Mouse (Mus musculus): Measurements from ENCODE around the gene Pptc7.
A peak's percentile ranks its signal among the peaks of the same experiment; 100 is the strongest.

Pptc7 gene

GRCm38 (mm10) chr5:122284183-122285028, at the start of gene Pptc7:
Pptc7 (plus strand) TSS chr5:122284365.
- DNase-seq: peak; percentile 83 to 89

- peak in 1 of 2 experiments; percentile 28 for DNase-seq
Measured at GRCm38 (mm10) chr5:122235196-122235836, 48.8 kb upstream of the Pptc7 start.

DNA sequence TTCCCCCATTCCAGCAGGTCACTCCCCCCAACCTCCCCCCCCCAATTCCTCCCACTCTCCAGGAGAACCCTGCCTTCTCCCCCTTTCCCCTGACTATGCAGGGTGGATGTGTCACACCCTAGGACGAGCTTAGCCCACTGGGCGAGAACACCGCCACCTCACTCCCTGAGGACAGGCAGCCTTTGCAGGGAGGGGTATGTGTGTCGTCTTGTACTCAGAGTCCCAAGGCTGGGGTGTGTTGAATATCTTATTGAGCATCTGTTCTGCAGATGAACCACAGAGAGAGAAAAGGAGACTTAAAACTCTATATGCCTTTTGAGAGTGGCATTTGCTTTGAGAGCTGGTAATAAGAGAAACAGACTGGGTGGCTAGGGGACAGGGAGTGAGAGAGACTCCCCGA, 47.0 kb upstream of the Pptc7 start:
- DNase-seq: no peak

DNA sequence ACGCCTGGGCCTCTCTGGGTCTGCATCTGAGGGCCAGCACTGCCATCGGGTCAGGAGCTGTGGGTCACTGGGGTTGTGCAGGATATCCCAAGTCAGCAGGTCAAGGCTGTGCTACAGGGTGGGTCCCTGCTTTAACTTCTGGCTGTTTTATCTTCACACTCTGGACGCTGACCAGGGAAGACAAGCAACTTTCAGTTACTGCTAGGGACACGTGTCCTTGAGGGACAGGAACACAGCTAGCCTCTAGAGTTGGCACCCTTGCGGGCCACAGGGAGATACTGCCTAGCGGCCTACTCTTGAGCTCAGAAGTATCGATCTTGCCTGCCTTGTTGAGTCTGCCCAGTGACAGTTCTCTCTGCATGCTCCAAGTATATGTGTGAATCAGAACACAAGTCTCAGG, 44.5 kb upstream of the Pptc7 start:
- DNase-seq: no peak

DNA sequence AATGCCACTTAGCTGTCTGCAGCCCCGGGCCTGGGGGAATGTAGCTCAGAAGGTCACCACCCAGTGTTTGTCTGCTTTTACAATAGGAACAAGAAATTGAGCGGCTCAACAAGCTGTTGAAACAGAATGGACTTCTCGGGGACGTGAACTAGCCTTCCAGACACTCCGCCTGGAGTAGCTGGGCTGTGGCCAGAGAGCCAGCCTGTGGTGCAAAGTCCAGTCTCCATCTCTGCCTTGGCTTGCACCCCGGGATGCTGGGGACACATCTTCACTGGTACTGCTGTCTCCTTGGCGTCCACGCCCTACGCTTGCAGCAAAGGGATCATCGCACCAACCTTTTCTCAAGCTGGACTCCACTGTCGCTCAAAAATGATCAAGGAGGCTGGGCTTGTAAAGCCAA, 43.6 kb upstream of the Pptc7 start:
- no peak for DNase-seq

DNA sequence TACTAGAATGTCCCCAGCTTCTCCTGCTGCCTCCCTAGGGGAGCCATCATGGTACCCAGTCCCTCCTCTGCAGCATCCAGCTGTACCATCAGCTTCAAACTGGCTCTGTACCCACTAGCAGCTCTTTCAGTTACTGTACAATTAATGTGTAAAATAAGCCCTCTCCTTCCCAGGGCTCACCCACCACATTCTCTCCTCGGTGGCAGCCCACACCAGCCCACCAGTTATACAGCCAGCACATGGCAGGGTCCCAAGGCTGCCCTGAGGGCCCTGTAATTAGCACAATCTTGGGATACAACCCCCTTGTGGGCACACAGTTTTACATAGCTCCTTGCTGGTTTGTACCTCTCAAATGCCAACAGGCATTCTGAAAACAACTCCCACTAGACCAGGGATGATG, 43.2 kb upstream of the Pptc7 start:
- DNase-seq: no peak

GRCm38 (mm10) chr5:122242521-122243123, 41.5 kb upstream of the Pptc7 start:
- no peak for DNase-seq

DNA sequence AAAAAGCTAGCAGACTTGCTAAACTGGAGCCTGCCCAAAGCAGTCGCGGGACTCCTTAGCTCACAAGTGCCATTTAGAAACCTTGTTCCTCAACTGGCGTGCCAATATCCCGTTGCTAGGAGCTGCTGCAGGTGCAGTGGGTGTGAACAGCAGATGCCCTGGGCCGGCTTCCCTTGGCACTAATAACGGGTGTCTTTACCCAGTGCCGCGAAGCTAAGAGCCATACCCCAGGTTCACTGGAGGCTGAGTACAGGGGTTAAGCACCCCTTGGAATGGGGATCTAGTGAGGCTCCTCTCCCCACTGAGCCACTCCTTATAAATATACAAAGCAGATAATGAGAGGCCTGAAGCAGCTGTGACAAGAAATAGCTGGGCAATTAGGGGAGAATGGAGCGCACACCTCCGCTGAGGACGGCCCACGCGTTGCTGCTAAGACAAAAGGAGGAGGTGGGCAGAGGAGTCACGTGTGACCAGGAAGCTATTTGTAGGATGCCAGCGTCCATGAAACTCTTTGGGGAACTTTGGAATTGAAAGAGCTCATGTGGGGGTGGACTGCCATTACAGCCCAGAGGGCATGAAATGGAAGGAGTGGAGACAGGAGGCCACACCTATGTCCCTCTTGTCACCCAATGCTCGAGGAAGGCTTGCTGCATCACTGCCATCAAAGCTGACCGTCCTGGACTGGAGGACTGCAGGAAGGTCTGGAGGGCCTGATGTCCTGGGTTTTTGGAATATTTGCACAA, 40.2 kb upstream of the Pptc7 start:
- DNase-seq: no peak

DNA sequence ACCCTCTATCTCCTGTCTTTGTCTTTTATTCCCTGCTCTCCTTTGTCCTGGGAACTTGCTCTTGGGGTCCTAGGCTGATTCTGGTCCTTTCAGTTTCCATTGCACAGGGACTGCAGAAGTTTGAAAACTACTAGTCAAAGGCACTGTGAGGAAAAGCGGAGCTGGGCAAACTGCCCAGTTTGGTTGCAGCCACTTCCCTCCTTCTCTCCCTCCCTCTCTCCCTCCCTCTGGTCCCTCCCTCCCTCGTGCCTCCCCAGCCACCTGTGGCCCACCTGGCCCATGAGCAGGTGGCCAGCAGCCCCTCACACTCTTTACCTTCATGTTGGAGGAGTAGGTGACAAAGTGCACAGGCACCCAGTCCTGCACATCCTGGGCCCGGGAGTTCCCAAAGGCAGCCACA, 39.0 kb upstream of the Pptc7 start:
- DNase-seq: no peak

- no peak for DNase-seq
Measured at GRCm38 (mm10) chr5:122246547-122247167, 37.5 kb upstream of the Pptc7 start.

GRCm38 (mm10) chr5:122247529-122247928, 36.6 kb upstream of the Pptc7 start:
- DNase-seq: no peak

DNA sequence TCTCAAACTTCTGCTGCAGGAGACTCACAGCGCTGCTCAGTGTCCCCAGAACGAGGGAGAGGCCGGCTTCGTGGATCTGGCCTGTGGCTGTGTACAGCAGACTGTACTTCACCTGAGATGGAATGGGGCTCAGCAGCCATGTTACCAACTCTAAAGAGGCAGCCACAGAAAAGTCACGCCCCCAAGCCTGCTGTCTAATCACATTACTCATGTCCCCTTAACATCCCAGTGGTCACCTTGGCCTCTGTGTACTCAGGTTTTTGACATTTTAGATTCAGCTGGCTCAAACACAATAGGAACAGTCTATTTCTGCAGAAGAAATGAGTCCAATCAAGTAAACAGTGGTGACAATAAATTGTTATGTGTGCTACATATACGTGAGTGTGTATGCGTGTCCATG, 36.2 kb upstream of the Pptc7 start:
- no peak for DNase-seq

- no peak for DNase-seq
Measured at GRCm38 (mm10) chr5:122249281-122249680, 34.9 kb upstream of the Pptc7 start.

DNA sequence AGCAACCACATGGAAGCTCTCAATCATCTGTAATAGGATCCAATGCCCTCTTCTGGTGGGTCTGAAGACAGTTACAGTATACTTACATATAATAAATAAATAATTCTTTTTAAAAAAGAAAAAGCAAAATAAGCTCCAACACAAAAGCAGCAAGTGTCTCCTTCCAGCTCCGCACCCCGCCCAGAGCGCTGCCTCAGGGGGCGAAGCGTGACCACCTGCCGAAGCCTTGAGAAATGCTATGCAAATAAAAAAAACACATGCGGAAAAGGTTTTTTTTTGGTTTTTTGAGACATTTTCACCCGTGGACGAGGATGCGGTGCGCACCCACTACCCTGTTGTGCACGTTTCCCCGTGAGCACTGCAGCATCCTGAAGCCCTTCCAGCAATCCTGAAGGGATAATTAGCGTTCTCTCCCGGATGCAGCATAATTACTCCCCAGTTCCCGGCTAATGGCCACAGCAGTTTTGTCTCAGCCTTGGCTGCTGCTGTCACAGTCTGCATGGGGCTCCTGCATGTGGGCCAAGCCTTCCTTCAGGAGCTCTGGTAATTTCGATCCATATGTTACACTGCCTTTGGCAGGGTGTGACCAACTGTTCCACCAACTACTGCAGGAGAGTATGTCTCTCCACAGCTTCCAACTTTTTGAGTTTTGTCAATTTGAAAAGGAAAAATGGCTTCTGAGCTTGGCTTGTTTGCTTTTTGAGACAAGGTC, 32.1 kb upstream of the Pptc7 start:
- DNase-seq: no peak

- DNase-seq: no peak
Measured at GRCm38 (mm10) chr5:122258027-122258741, 26.0 kb upstream of the Pptc7 start.

DNA sequence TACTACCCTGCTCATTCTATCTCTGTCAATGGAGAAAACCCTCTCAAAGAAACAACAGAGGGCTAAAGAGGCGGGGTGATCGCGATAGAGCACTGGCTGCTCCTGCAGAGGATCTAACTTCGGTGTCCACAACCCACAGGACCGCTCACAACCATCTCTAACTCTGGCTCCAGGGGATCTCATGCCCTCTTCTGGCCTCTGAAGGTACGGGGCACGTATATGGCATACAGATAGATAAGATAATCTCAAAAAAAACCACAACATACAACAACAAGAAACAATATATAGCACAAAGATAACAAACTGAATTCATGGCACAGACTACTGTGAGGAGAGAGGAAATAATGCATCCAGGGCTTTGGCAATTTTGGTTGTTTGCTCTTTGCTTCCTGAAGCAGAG, 22.1 kb upstream of the Pptc7 start:
- peak in 1 of 2 experiments; percentile 42 for DNase-seq

DNA sequence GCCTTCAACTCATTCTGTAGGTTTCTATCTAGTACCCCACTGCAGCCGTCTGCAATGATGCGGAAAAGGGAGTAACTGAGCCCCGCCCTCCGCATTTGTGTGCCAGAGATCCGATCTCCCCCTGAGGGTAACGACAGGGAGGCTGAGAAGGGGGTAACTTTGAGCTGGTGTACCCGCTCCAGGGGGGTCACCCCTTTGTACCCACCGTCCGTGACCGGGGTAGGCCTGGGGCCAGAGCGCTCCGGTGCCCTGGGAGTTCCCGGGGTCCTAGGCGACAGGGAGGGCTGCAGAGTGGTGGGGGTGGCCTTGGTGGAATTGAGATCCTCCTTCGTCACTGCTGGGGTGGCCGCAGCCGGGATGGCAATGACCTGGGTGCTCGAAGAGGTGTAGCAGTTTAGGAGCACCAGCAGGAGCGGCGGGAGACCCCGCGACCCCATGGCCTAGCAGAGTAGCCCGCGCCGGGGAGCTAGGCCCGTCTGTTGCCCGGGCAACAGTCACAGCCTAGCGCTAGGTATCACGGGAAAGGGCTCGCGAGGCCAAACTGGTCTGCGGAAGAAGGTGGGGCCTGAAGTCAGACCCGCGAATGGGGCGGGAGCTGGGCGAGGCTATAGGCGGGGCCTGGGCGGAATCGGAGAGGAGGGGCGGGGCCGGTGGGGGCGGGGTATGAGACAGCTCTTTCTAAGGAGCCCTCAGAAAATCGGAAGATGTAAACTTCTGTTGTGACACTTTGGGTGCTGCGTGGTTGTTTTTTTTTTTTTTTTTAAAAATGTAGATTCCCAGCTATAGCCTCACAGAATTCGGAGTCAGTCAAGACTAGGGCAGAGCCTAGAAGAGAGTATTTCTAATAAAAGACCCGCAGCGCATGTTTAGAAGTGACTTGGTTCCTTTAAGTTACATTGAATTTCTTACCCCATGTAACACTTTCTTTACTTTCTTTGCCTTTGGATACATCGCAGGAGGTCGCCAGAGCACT, 19.9 kb upstream of the Pptc7 start, which contains the start of gene Tctn1:
Gene Tctn1 (minus strand): TSS at position 528 of the 973 bp plus-strand sequence.
- DNase-seq: peak; percentile 83 to 85

GRCm38 (mm10) chr5:122265187-122265586, 19.0 kb upstream of the Pptc7 start:
- no peak for DNase-seq

GRCm38 (mm10) chr5:122265942-122266341, 18.2 kb upstream of the Pptc7 start:
- DNase-seq: no peak

DNA sequence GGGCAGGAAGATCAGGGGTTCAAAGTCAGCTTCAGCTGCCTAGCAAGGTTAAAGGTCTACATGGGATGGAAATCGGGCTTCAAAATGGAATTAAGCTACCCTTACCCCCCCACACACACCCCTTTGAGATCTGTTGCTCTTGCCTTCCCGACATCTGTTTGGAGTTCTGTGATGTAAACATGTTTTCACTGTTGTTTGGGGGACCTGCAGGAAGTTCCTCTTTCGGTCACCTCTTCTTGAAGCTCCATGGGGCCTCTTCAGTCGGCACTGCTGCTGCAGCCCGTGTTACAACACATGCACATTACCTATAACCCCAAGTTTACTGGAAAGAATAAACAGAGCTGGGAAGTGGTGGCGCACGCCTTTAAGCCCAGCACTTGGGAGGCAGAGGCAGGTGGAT, 17.0 kb upstream of the Pptc7 start:
- DNase-seq: no peak

Data from spleen, adult 18-20 months (tissue).